ENCODE assay signal across 12 mouse cellular contexts in genomic region chr6:115479963-115480321, GRCm38 (mm10).
DNase-seq lines count a peak whose midpoint lies in the region; ATAC-seq and TF ChIP-seq lines count a peak whose summit lies in the region.
"Had no signal": no experiment of that assay in that cellular context is flagged by ENCODE, and none has a peak within 500 bp of the region (broad histone marks: within the 10 kb centered on the region; RNA-seq: fewer than 3 reads in every experiment).

No protein-coding gene starts in this region.

- TF ChIP-seq POLR2A in MEL (IDR thresholded peaks at IDR 0.05; ENCODE audit: control insufficient read depth in 1 of 2, insufficient read depth in 1 of 2, low read depth in 1 of 2, low read length in 2 of 2, poor library complexity in 1 of 2) = no peak

- no peak for ATAC-seq in kidney, embryonic 14.5 days (ENCODE audit: low FRiP score, low TSS enrichment)
- ATAC-seq in erythroid progenitor cell, adult 5-6 weeks (replicated peaks; ENCODE audit: low FRiP score, poor library complexity, severe bottlenecking) = peak; percentile 41; the same call in 1 of the 2 replicates
- ATAC-seq: hindbrain, embryonic 16.5 days had no signal

- H3K4me1 ChIP-seq in kidney, embryonic 14.5 days (ENCODE audit: control insufficient read depth, insufficient read depth, low read length) = peaks cover 27% of the 10 kb centered on the region; the same call in 1 of the 2 replicates
- peaks cover 5 to 20% of the 10 kb centered on the region in 2 experiments for H3K4me1 ChIP-seq in MEL (ENCODE audit: control insufficient read depth in 1 of 2, insufficient read depth in 2 of 2, low read length in 2 of 2)

- H3K27ac ChIP-seq in kidney, embryonic 14.5 days (ENCODE audit: low read depth, low read length) = peak overlapping the region; percentile 7
- H3K27ac ChIP-seq in MEL (ENCODE audit: control insufficient read depth, low read depth, low read length) = peak overlapping the region; percentile 96
- H3K27ac ChIP-seq in macrophage = peak overlapping the region; percentile 94
- H3K27ac ChIP-seq: midbrain, embryonic 12.5 days had no signal

- H3K79me2 ChIP-seq in MEL (ENCODE audit: control insufficient read depth, insufficient read depth, low read length, poor library complexity) = no peaks in the 10 kb centered on the region
- H3K79me2 ChIP-seq in macrophage (ENCODE audit: inconsistent target) = no peaks in the 10 kb centered on the region

- no peak overlapping the region for H3K4me2 ChIP-seq in kidney, embryonic 14.5 days (replicated peaks; ENCODE audit: low read depth, low read length)
- H3K4me2 ChIP-seq: midbrain, embryonic 12.5 days had no signal

- TF ChIP-seq EP300 in MEL (IDR thresholded peaks at IDR 0.05; ENCODE audit: low read depth in 1 of 2, low read length in 2 of 2) = no peak; a peak in 1 of 4 replicates

- no peaks in the 10 kb centered on the region for H3K27me3 ChIP-seq in kidney, embryonic 14.5 days (ENCODE audit: control insufficient read depth, insufficient read depth, low read length)
- no peaks in the 10 kb centered on the region for H3K27me3 ChIP-seq in MEL (ENCODE audit: control insufficient read depth in 1 of 2, insufficient read depth in 2 of 2, low read length in 2 of 2)

- no peaks in the 10 kb centered on the region for H3K36me3 ChIP-seq in kidney, embryonic 14.5 days (ENCODE audit: control insufficient read depth, insufficient read depth, low read length)
- H3K36me3 ChIP-seq in MEL (ENCODE audit: control insufficient read depth in 1 of 2, insufficient read depth in 2 of 2, low read length in 2 of 2) (peaks cover 0 to 34% of the 10 kb centered on the region in 2 experiments; a peak in 2 of 4 replicates), macrophage (ENCODE audit: inconsistent target) (peaks cover 6% of the 10 kb centered on the region; the same call in 1 of the 2 replicates)
- H3K36me3 ChIP-seq: midbrain, embryonic 12.5 days had no signal

- H3K9ac ChIP-seq in kidney, embryonic 14.5 days (ENCODE audit: low read depth, low read length) = no peak overlapping the region
- H3K9ac ChIP-seq in MEL (ENCODE audit: control insufficient read depth, low read depth, low read length, poor library complexity, severe bottlenecking) = no peak overlapping the region
- H3K9ac ChIP-seq: midbrain, embryonic 12.5 days had no signal

- no peaks in the 10 kb centered on the region for H3K9me3 ChIP-seq in kidney, embryonic 14.5 days (ENCODE audit: control insufficient read depth, low read length)
- no peaks in the 10 kb centered on the region for H3K9me3 ChIP-seq in MEL (replicated peaks; ENCODE audit: insufficient read depth, low read length)
- H3K9me3 ChIP-seq: midbrain, embryonic 12.5 days had no signal

- DNase-seq in kidney, postnatal 10 days = no peak
- no peak for DNase-seq in MEL (ENCODE audit: low read depth, low spot score)
- DNase-seq in adrenal gland, adult 18-20 months (ENCODE audit: low spot score in 2 of 2) = no peak
- no peak for DNase-seq in cerebellum, postnatal 25 days
- no peak for DNase-seq in cerebellum, adult 11 months
- DNase-seq: gastrocnemius, postnatal 14 days; left cerebral cortex, postnatal 4 days had no signal

- TF ChIP-seq CTCF in MEL (IDR thresholded peaks at IDR 0.05 in 2 of 3, conservative IDR thresholded peaks at IDR 0.05 in 1 of 3; ENCODE audit: control insufficient read depth in 1 of 3, insufficient read depth in 1 of 3, low read depth in 2 of 3, low read length in 3 of 3, poor library complexity in 1 of 3, severe bottlenecking in 1 of 3) = no peak

- no peak for TF ChIP-seq RAD21 in MEL (IDR thresholded peaks at IDR 0.05; ENCODE audit: low read depth, low read length)

- H3K4me3 ChIP-seq in kidney, embryonic 14.5 days (ENCODE audit: low read length) = no peak overlapping the region
- H3K4me3 ChIP-seq in MEL (ENCODE audit: control insufficient read depth in 1 of 2, insufficient read depth in 1 of 2, low read depth in 2 of 2, low read length in 2 of 2) (no peak overlapping the region), macrophage (ENCODE audit: inconsistent target) (no peak overlapping the region)
- H3K4me3 ChIP-seq: midbrain, embryonic 12.5 days had no signal

TF ChIP-seq in MEL, 35 proteins besides CTCF, POLR2A, EP300 and RAD21:
- TF ChIP-seq MEF2A (IDR thresholded peaks at IDR 0.05; ENCODE audit: extremely low read depth, insufficient replicate concordance, low read depth, low read length, poor library complexity, severe bottlenecking) (no peak), RCOR1 (IDR thresholded peaks at IDR 0.05; ENCODE audit: low read depth, low read length) (no peak), ZKSCAN1 (IDR thresholded peaks at IDR 0.05; ENCODE audit: low read depth, low read length) (no peak), POLR2AphosphoS2 (IDR thresholded peaks at IDR 0.05; ENCODE audit: low read length) (no peak), ETS1 (IDR thresholded peaks at IDR 0.05; ENCODE audit: low read depth, low read length) (no peak), MYB (IDR thresholded peaks at IDR 0.05; ENCODE audit: low read depth, low read length) (no peak), TBP (IDR thresholded peaks at IDR 0.05; ENCODE audit: low read depth, low read length) (no peak), NRF1 (IDR thresholded peaks at IDR 0.05; ENCODE audit: insufficient read depth, low read depth, low read length, poor library complexity, severe bottlenecking) (no peak), SIN3A (IDR thresholded peaks at IDR 0.05; ENCODE audit: low read length) (no peak), USF2 (IDR thresholded peaks at IDR 0.05; ENCODE audit: borderline replicate concordance in 1 of 2, insufficient read depth in 1 of 2, low read depth in 1 of 2, low read length in 2 of 2) (no peak), ZMIZ1 (IDR thresholded peaks at IDR 0.05; ENCODE audit: low read depth, low read length) (no peak), MXI1 (IDR thresholded peaks at IDR 0.05; ENCODE audit: low read depth, low read length) (no peak), NELFE (IDR thresholded peaks at IDR 0.05; ENCODE audit: low read depth, low read length) (no peak), GABPA (IDR thresholded peaks at IDR 0.05; ENCODE audit: low read depth, low read length) (no peak), MAFK (IDR thresholded peaks at IDR 0.05; ENCODE audit: borderline replicate concordance, low read depth, low read length) (no peak), GATA1 (IDR thresholded peaks at IDR 0.05; ENCODE audit: low read depth, low read length) (no peak; the same call in 1 of the 2 replicates)

Comparison
In these comparisons a context has a peak if more than half of its experiments do, and no peak if none do; other contexts are left out.
1. H3K27ac ChIP-seq: peak in every context shown above with its lines; median percentile 96 in MEL; 94 in macrophage; 7 in kidney, embryonic 14.5 days.